Mouse (Mus musculus): ENCODE data around the gene Jmjd6. TPM values are rescaled to one million over a fixed set of nuclear protein-coding genes. Genes with fewer than 3 reads are reported as not detected.
A peak's percentile ranks its signal among the peaks of the same experiment; 100 is the strongest.

The Jmjd6 gene
- polyA plus RNA-seq, 1 experiment from 2014 or later: 89.9 TPM

DNA sequence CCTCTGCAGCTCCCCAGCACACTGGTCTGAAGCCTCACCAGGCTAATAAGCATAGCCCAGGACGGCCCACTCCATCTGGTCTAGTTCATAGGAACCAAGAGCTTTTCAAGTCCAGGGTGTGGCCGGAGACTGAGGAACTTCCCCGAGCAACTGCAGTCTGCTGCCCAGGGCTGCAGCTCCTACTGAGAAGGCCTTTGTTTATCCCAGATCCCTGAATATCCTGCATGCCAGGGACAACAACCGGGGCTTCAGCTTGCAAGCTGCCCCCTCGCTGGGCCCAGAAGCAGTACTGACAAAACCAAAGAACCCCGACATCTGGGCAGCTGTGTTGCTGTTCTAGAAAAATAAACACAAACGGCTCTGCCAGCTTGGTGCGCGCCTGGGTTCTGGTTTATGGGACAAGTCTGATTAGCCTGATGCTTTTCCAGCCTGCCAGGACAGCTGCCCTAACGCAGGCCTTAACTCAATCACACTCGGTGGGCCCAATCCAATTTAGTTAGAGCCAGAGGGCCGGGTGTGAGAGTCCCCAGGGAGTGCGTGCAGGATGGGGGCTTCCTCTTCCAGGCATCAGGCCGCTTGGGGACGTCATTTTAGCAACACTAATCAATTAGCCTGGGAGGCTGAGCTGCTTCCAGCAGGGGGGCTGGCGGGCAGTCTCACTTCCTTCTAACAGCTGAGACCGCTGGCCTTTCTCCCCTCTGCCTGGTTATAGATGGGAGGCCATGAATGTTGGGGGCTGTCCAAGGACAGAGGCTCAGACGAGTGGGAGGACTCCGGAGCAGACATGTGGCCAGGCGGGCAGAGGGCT, 29.0 kb downstream of the Jmjd6 start:
- H3K4me2 ChIP-seq: peak overlapping the region; percentile 20; the same call in 1 of the 2 replicates
- WGBS: 5% methylated on average over 20 of the region's 20 CpGs
- H3K9ac ChIP-seq (ENCODE audit: low read length): peak overlapping the region; percentile 49
- no peaks in the 10 kb centered on the region for H3K27me3 ChIP-seq (ENCODE audit: control insufficient read depth, insufficient read depth, low read length)
- no peak; the same call in 1 of the 2 replicates for ATAC-seq (ENCODE audit: low FRiP score)
- H3K4me3 ChIP-seq (ENCODE audit: low read depth, low read length): no peak overlapping the region
- H3K9me3 ChIP-seq (ENCODE audit: control insufficient read depth, low read length): no peaks in the 10 kb centered on the region
- DNase-seq (ENCODE audit: low spot score, missing footprints): peak; percentile 96
- peak overlapping the region; percentile 94 for H3K27ac ChIP-seq (ENCODE audit: low read depth, low read length)
- no peaks in the 10 kb centered on the region for H3K36me3 ChIP-seq (ENCODE audit: control insufficient read depth, insufficient read depth, low read length)
- H3K4me1 ChIP-seq (ENCODE audit: control insufficient read depth, insufficient read depth, low read length): peaks cover 56% of the 10 kb centered on the region

DNA sequence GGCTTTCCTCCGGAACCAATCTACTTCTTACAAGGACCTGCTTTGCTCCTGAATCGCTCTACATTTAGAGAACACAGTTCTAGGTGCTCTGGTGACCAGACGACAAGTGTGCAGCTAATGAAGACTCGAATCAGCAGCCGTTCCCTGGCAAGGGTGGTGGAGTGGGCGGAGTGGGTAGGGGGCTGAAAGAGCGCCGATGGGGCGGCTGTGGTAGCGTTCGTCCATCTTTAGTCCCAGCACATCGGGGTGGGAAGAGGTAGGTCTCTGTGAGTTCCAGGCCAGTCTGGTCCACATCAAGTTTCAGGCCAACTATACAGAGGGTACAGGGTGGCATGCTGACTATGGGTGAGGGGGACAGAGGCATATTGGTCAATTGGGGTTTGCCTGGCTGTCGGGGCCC, 29.6 kb downstream of the Jmjd6 start:
- peak; percentile 88 for DNase-seq (ENCODE audit: low spot score, missing footprints)
- H3K9me3 ChIP-seq (ENCODE audit: control insufficient read depth, low read length): no peaks in the 10 kb centered on the region
- H3K27ac ChIP-seq (ENCODE audit: low read depth, low read length): peak overlapping the region; percentile 94
- H3K4me1 ChIP-seq (ENCODE audit: control insufficient read depth, insufficient read depth, low read length): peaks cover 56% of the 10 kb centered on the region
- 0 out of 2 replicates have a peak overlapping the region, but pooled peaks have one; percentile 19 for H3K4me2 ChIP-seq
- no peak for ATAC-seq (ENCODE audit: low FRiP score)
- peak overlapping the region; percentile 7; the same call in 1 of the 2 replicates for H3K9ac ChIP-seq (ENCODE audit: low read length)
- H3K4me3 ChIP-seq (ENCODE audit: low read depth, low read length): no peak overlapping the region
- no peaks in the 10 kb centered on the region for H3K27me3 ChIP-seq (ENCODE audit: control insufficient read depth, insufficient read depth, low read length)
- 69% methylated on average over 13 of the region's 13 CpGs for WGBS
- no peaks in the 10 kb centered on the region for H3K36me3 ChIP-seq (ENCODE audit: control insufficient read depth, insufficient read depth, low read length)

DNA sequence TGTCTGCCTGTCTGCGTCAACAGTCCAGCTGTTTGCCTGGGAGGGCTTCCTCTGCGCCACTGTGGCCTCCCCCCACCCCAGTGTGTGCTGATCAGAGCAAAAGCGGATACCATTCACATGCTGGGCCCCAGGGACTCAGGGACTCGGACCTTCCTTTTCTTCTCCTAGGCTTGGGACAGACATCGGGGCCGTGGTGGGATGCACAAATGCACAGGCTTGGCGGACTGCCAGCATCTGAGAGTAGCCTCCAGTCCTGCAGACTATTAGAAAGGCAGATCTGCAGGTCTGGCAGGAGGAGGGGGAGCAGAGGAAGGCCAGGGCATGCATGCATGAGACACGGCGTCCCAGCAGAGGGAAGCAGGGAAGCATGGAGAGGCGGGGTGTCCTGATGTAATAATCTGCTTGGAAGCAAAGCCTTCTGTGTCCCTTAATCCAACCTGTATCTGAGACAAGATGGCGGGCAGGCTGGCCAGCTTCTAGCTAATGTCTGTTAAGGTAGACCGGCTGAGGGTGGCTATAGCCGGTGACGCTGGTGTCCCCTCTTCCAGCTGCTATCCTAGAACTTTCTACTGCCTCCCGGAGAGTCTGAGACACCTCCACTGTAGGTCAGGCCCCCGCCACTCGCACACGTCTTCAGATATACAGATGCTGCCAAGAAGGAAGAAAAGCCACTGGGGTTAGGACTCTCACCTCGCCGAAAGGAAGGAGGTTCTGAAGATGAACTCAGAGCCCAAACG, 30.3 kb downstream of the Jmjd6 start:
- WGBS: 40% methylated on average over 21 of the region's 21 CpGs
- Histone ChIP-seq H3K27me3 (ENCODE audit: control insufficient read depth, insufficient read depth, low read length) (no peaks in the 10 kb centered on the region), H3K9me3 (ENCODE audit: control insufficient read depth, low read length) (no peaks in the 10 kb centered on the region), H3K9ac (ENCODE audit: low read length) (peak overlapping the region; percentile 27; the same call in 1 of the 2 replicates), H3K27ac (ENCODE audit: low read depth, low read length) (peak overlapping the region; percentile 94), H3K4me3 (ENCODE audit: low read depth, low read length) (peak overlapping the region; percentile 10; the same call in 1 of the 2 replicates), H3K4me2 (peak overlapping the region; percentile 25; the same call in 1 of the 2 replicates), H3K36me3 (ENCODE audit: control insufficient read depth, insufficient read depth, low read length) (no peaks in the 10 kb centered on the region), H3K4me1 (ENCODE audit: control insufficient read depth, insufficient read depth, low read length) (peaks cover 56% of the 10 kb centered on the region)
- ATAC-seq (ENCODE audit: low FRiP score) (peak; percentile 27), DNase-seq (ENCODE audit: low spot score, missing footprints) (peak; percentile 93)

GRCm38 (mm10) chr11:116810983-116811901, 32.0 kb downstream of the Jmjd6 start:
- peak; percentile 90 for ATAC-seq (ENCODE audit: low FRiP score)
- WGBS: 5% methylated on average over 30 of the region's 32 CpGs
- peaks cover 56% of the 10 kb centered on the region for H3K4me1 ChIP-seq (ENCODE audit: control insufficient read depth, insufficient read depth, low read length)

GRCm38 (mm10) chr11:116810528-116810927, 32.7 kb downstream of the Jmjd6 start:
- Histone ChIP-seq H3K27ac (ENCODE audit: low read depth, low read length) (peak overlapping the region; percentile 94), H3K9me3 (ENCODE audit: control insufficient read depth, low read length) (no peaks in the 10 kb centered on the region), H3K4me1 (ENCODE audit: control insufficient read depth, insufficient read depth, low read length) (peaks cover 51% of the 10 kb centered on the region), H3K9ac (ENCODE audit: low read length) (peak overlapping the region; percentile 63), H3K27me3 (ENCODE audit: control insufficient read depth, insufficient read depth, low read length) (no peaks in the 10 kb centered on the region), H3K4me2 (peak overlapping the region; percentile 49), H3K4me3 (ENCODE audit: low read depth, low read length) (no peak overlapping the region), H3K36me3 (ENCODE audit: control insufficient read depth, insufficient read depth, low read length) (no peaks in the 10 kb centered on the region)
- DNase-seq (ENCODE audit: low spot score, missing footprints): no peak
- ATAC-seq (ENCODE audit: low FRiP score): no peak
- WGBS: 32% methylated on average over 11 of the region's 11 CpGs

More at GRCm38 (mm10) chr11:116810983-116811901, 32.0 kb downstream of the Jmjd6 start:
- Histone ChIP-seq H3K9me3 (ENCODE audit: control insufficient read depth, low read length) (no peaks in the 10 kb centered on the region), H3K36me3 (ENCODE audit: control insufficient read depth, insufficient read depth, low read length) (no peaks in the 10 kb centered on the region), H3K9ac (ENCODE audit: low read length) (peak overlapping the region; percentile 63), H3K27me3 (ENCODE audit: control insufficient read depth, insufficient read depth, low read length) (no peaks in the 10 kb centered on the region), H3K27ac (ENCODE audit: low read depth, low read length) (peak overlapping the region; percentile 94), H3K4me3 (ENCODE audit: low read depth, low read length) (peak overlapping the region; percentile 28), H3K4me2 (peak overlapping the region; percentile 49)
- peak; percentile 96 for DNase-seq (ENCODE audit: low spot score, missing footprints)

- no peak overlapping the region for H3K4me2 ChIP-seq
- 79% methylated on average over 8 of the region's 8 CpGs for WGBS
- no peak for ATAC-seq (ENCODE audit: low FRiP score)
- H3K9me3 ChIP-seq (ENCODE audit: control insufficient read depth, low read length): no peaks in the 10 kb centered on the region
- no peaks in the 10 kb centered on the region for H3K36me3 ChIP-seq (ENCODE audit: control insufficient read depth, insufficient read depth, low read length)
- H3K27ac ChIP-seq (ENCODE audit: low read depth, low read length): no peak overlapping the region
- no peaks in the 10 kb centered on the region for H3K27me3 ChIP-seq (ENCODE audit: control insufficient read depth, insufficient read depth, low read length)
- no peak for DNase-seq (ENCODE audit: low spot score, missing footprints)
- no peak overlapping the region for H3K4me3 ChIP-seq (ENCODE audit: low read depth, low read length)
- peaks cover 42% of the 10 kb centered on the region for H3K4me1 ChIP-seq (ENCODE audit: control insufficient read depth, insufficient read depth, low read length)
- H3K9ac ChIP-seq (ENCODE audit: low read length): no peak overlapping the region
Observed at GRCm38 (mm10) chr11:116809520-116809919, 33.7 kb downstream of the Jmjd6 start.

DNA sequence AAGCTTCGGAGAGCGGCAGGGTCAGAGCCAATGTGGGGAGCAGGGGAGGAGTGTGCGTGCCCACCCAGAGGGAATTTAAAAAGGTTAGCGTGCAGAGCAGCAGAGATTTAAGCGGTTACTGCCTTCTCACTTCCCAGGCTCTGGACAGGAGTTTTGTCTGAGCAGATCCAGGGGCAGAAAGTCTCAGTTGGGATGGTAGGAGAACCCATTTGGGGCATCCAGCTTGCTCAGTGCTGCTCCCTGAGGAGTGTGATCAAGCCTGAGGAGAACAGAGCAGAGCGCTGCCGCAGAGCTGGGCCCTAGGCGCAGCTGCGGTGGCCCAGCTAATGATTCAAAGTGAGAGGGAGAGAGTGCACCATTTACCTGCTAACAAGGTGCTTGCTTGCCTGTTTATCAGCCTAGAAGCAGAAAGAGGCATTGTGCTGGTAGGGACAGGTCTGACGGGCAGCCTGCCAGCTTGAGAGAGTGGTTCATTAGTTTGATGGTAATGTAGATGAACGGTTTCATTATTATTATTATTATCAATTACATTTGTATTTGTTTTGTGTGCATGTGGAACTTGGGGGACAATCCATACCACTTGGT, 34.3 kb downstream of the Jmjd6 start:
- Histone ChIP-seq H3K4me3 (ENCODE audit: low read depth, low read length) (no peak overlapping the region), H3K36me3 (ENCODE audit: control insufficient read depth, insufficient read depth, low read length) (no peaks in the 10 kb centered on the region), H3K27ac (ENCODE audit: low read depth, low read length) (no peak overlapping the region), H3K9ac (ENCODE audit: low read length) (no peak overlapping the region), H3K4me2 (no peak overlapping the region), H3K9me3 (ENCODE audit: control insufficient read depth, low read length) (no peaks in the 10 kb centered on the region), H3K27me3 (ENCODE audit: control insufficient read depth, insufficient read depth, low read length) (no peaks in the 10 kb centered on the region), H3K4me1 (ENCODE audit: control insufficient read depth, insufficient read depth, low read length) (peaks cover 36% of the 10 kb centered on the region)
- DNase-seq (ENCODE audit: low spot score, missing footprints) (no peak), ATAC-seq (ENCODE audit: low FRiP score) (no peak)
- WGBS: 77% methylated on average over 11 of the region's 11 CpGs

- Histone ChIP-seq H3K4me2 (no peak overlapping the region), H3K4me1 (ENCODE audit: control insufficient read depth, insufficient read depth, low read length) (peaks cover 28% of the 10 kb centered on the region), H3K9me3 (ENCODE audit: control insufficient read depth, low read length) (no peaks in the 10 kb centered on the region), H3K4me3 (ENCODE audit: low read depth, low read length) (no peak overlapping the region), H3K27me3 (ENCODE audit: control insufficient read depth, insufficient read depth, low read length) (no peaks in the 10 kb centered on the region), H3K36me3 (ENCODE audit: control insufficient read depth, insufficient read depth, low read length) (no peaks in the 10 kb centered on the region), H3K27ac (ENCODE audit: low read depth, low read length) (no peak overlapping the region), H3K9ac (ENCODE audit: low read length) (no peak overlapping the region; the same call in 1 of the 2 replicates)
- 28% methylated on average over 7 of the region's 7 CpGs for WGBS
- ATAC-seq (ENCODE audit: low FRiP score) (no peak), DNase-seq (ENCODE audit: low spot score, missing footprints) (peak; percentile 98)
Observed at GRCm38 (mm10) chr11:116807938-116808606, 35.2 kb downstream of the Jmjd6 start.
